Mouse (Mus musculus) cerebellum, adult 9-10 months (tissue): ENCODE results near the gene Irs2.
A peak's percentile ranks its signal among the peaks of the same experiment; 100 is the strongest.

ENCODE experiments used
- DNase-seq: peaks from one replicate; pipeline ENCODE4 v3.0.0; 2022

Irs2 gene

DNA sequence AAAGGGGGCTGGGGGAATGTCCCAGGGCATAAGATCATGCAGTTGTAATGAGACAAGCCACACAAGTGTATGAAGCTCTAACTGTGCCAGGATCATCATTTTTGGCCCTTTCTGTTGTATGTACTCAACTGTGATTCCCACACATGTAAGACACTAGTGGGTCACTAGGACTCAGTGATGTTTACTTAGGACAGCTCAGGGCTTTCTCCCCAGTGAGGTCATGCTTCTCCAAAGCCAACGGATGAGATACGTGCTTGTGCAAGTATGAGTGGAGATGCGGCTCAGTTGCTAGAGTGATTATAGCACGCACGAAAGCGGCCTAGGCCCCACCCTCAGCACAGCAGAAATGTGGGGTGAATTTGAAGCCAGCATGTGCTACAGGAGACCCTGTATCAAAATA lies 27.4 kb downstream of the Irs2 start:
- DNase-seq, result no peak

DNA sequence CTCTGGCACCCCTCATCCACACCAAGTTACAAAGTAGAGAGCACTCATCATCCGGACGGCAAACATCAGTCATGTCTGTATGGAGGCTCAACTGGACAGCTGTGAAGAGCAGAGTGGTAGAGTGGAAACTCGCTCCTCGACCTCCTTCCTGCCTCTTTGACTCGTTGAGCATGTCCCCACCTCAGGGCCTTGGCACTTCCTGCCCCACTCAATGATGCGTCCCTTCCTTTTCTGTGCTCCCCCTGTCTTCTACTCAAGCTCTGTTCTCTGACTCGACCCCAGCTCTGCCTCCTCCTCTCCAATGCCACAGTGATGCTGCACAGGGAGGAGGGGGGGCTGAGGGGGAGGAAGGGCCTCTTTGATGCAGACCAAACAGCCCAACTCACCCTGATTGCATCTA lies 28.3 kb downstream of the Irs2 start:
- no peak for DNase-seq

DNA sequence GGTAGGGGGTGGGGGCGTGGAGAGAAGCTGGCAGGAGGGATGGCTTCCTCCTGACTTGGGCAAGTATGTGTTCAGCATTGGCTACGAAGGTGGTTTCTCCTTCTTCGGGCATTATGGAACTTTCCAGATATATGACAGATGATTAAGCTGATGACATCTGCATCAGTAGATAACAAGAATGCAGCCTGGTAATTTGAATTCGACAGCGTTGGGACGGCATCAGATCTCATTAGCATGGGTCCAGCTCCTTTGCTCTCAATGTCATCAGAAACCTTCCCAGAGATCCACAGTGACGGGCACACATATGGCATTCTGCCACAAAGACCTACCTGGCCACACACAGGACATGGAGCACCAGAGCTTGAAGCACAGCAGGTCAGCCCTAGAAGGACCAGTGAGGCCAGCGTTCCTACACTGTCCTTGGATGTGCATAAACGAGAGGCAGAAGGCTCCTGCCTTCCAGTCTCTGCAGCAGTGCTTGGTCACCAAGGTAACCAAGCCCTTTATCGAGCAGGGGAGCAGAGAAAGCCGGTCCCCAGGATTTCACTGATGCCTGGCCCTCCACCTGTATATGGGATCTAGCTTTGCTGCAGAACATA lies 29.0 kb downstream of the Irs2 start:
- no peak for DNase-seq

DNA sequence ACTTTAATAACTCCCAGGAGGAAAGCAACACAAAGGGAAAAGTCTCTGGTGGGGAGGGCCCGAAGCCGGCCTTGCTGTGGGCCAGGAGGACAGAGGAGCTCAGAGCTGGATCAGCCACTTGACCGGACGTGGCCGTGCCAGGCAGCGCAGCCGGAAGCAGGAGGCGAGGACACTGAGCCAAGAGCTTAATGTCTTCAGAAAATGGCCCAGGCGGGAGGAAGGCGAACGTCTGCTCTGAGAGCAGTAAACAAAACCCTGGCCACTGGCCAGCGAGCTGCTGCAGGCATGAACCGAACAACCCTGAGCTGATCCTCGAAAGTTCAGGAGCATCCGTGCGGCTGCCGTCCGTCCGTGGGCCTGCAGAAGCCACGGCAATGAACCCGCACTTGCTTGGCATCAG lies 29.9 kb downstream of the Irs2 start:
- peak; percentile 82 for DNase-seq

DNA sequence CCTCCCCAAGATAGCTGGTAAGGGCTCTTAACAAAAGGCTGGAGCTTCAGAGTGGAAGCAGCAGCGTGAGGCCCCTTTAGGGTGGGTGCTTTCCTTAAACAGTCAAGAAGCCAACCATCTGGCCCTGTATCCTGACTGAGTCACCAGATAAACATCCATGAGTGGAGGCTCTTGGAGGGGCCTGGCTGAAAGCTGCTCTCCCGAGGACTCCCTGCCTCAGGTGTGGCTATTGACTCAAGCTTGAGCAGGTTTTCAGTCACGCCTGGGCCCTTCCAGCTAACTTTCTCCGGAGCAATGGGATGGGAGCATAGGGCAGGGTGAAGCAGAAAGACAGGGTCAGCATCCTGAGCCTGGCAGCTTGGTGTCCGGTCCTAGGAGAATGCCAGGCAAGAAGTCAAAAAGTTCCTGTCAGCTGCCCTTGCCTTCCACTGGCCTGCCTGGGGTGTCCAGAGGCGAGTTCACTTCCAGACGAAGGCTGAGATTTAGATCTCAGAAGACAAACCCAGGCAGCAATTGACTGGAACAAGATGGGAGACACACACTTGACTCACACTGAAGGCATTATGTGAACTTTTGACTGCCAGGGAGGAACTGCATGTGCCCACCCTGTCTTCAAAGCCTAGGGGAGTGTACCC lies 30.4 kb downstream of the Irs2 start:
- no peak for DNase-seq

DNA sequence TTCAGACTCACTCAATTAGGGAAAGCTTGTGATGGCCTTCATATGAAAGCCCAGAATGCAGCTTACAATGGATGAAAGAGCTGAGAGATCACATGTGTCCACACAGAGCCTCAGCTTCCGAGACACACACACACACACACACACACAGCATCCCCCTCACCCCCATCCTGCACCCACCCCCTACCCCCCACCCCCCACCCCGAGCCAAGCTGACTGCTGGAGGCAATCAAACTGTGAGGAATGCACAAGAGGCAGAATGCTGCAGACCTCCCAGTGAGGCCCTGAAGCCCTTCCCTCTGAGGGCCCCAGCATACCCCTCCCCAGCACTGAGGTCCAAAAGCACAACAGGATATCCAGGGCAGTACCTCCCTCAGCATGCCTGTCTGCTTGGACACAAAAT lies 33.6 kb downstream of the Irs2 start:
- DNase-seq, result no peak

DNA sequence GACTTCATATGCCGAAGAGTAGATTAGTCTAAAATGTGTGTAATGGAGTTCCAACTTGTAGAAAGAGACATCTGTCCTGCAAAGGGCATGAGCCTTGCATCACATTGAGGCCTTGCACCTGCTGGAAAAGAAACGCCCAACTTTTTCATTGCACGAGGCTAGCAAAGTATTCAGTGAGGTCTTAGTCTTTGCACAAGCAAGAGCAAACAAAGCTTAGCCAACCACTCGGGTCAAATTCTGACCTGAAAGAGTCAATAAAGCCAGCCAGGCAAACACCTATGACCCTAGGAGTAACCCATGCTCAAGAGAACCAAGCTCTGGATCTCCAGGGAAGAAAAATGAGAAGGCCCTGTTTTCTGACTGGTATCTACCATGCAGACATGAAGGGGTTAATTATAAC lies 34.1 kb downstream of the Irs2 start:
- DNase-seq, result no peak

DNA sequence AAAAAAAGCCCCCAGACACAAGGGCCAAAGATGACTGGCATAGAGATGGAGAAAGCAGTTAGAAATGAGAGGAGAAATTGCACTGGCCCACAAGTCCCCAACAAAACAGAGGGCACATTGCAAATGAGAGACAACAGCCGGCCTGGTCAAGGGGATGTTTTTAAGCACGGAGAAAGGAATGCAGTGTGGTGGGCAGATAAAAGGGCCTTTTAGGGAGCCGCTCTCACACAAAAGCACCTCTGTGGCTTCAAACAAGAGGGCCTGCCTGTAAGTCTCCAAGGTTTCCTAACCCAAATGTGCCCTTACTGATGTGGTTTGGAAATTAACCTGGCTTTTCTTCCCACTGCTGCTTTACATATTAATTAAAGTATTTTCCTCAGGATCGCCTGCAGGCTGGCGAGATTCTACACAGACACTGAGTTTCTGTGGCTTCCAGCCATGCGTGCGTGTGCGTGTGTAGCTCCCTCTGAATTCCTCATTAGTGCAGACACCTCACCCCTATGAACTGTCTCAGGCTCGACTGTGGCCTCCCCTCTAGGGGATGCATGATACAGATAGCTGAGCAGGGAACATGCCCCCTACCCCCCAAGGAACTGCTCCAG lies 35.3 kb downstream of the Irs2 start:
- DNase-seq, result no peak

DNA sequence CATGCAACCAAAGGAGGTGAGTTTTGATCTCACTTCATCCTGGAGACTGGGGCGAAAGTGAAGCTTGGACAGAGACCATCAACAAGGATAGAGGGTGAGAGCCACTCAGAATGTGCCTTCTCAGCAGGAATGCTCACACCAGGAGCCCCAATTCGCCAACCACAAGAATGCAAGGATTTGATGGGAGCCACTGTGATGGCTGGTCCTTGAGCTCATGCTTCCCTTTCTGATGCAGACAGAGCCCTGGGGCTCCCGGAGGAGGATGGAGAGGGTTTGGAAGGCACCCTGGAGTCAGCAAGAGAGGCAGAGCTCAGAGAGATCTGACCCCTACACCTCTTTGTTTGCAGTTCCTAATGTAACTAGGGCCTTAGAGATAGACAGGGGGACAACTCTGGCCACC lies 36.3 kb downstream of the Irs2 start:
- no peak for DNase-seq

DNA sequence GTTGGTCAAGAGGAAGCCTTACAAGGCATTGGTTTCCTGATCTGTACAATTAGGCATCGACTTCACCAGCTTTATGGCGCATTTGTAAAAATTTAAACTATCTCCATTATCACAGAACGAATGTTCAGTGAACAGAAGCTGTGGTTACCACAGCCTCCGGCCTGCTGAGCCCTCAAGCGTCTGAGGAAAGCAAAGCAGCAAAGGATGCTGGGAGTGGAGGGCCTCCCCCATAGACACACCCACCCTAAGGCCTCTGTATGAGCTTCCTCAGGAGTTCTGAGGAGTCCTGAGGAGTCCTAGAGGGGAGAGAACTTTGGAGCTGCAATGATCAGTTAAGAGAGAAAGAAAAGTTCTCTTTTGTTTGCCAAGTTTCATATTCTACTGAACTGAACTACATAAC lies 36.7 kb downstream of the Irs2 start:
- DNase-seq, result no peak

DNA sequence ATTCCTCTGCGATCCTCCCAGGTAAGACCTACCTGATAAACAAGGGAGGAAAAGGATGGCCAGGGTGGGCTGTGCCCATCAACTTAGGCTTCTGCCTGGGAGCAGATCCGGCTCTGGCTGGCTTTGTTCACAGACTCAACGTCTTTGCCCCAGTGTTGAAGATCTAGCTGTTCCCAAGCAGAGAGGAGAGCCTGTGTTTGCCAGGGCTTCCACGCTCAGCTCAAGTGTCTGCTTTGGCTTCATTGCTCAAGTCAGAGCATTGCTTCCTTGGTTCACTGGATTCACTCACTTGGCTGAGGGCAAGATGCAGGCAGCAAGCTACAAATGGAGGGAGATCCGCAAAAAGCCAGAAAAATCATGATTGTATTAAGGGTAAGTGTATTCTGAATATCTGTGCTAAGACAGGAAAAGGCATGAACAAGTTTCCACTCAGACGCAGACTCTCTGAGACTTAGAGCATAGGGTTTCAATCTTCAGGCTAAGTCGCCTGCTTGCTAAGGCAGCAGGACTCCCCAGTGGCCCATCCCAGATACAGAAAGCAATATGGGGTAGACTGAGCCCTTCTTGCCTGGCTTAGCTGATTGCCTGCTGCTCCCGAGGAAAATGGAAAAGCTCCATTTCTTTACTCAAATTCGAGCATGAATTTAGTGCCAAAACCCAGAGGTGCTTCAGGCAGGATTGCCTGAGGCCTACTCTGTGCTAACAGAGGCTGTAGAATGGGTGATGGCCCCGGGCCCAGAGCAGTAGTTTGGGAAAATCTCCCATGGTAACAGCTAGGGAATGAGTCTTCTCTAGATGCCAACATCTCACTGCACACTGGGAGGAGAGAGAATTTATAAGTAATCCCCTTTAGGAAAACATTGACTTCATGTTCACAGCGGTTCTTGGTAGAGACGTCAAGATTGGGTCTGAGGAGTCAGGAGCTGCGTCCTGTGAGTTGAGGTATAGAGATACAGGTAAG lies 37.5 kb downstream of the Irs2 start:
- DNase-seq, result no peak

DNA sequence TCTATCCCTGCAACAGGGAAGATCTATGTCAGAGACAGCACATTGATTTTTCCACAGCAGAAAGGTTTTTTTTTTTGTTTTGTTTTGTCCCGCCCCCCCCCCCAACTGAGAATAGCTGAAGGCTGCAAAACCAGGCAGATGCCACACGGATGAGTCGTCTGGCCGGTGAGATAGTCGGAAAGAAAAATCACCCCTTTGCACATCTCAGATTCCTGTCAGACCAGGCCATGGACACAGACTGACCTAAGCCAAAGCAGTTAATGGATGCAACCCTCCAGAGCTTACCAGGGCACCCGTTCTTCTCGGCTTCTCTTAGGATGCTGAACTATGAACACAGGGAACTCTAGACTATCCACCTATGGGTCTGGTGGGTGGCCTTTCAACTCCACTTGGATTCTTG lies 39.6 kb downstream of the Irs2 start:
- no peak for DNase-seq

DNA sequence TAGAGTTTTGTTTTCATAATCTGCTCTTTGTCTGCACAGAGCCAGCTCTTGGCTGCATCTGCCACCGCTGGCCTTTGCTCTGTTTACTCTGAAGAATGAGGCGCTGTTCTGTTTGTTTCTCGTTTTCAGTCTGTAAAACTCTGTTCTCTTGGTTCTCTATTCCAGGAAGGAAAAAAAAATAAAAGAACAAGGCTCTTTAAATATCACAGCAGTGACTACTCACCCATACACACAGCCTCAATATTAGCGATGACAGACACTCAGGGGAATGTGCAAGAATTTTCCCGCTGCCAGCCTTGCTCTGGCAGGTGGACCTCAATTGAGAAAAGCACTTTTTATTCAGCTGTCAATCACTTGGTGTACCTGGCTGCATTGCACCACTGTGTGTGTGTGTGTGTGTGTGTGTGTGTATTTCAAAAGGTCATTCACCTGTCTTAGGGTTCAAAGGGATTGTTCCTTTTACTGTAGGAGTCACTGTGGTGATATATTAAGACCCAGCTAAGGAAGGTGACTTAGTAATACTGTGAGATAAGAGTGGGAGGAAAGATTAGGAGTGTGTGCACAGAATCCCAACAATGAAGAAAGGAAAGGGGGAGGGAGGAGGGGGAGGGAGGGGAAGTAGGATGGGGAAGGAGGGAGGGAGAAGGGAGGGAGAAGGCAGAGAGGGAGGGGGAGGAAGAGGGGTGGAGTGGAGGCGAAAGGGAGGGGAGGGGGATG lies 42.7 kb downstream of the Irs2 start:
- DNase-seq, result no peak

DNA sequence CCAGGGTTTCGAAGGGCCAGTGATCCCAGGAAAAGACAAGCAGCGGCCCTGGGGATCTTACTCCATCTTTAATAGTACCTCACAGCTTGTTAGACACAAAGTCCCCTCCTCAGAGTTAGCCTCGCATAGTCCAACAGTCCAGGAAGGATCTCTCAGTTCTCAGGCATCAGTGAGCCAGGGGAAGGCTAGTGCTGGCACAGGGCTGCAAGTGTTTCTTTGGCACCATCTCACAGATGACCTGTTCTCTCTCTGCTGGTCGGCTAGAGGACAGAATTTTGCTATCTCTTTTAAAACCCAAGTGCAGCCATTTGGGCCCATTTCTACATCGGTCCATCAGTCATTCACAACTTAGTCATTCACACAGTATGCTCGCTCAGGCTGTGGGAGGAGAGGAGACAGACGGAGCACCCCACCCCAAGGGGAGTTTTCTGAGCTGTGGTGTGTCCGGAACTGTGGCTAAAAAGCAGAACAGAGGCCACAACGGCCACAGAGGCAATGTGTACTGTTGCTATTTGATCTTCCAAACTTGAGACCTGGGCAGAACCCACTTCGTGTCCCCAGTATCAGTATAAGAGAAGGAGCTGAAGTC lies 43.7 kb downstream of the Irs2 start:
- no peak for DNase-seq

DNA sequence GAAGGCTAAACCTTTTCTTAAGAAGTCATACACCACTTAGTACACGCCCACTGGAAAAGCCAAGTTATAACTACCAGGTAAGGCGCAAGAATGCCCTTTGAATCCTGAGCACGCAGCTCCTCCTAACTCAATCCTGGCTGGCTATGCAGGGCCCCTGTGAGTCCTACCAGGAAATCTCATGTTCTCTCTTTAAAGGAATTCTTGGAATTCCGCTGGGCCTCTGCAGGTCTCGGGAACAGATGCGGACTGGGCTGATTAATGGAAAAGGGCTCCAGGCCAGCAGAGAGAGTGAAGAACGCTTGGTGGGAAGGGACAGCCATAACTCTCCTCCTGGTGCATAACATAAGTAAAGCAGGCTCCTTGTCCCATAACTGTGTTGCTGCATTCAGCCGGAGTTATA lies 46.3 kb downstream of the Irs2 start:
- no peak for DNase-seq

DNA sequence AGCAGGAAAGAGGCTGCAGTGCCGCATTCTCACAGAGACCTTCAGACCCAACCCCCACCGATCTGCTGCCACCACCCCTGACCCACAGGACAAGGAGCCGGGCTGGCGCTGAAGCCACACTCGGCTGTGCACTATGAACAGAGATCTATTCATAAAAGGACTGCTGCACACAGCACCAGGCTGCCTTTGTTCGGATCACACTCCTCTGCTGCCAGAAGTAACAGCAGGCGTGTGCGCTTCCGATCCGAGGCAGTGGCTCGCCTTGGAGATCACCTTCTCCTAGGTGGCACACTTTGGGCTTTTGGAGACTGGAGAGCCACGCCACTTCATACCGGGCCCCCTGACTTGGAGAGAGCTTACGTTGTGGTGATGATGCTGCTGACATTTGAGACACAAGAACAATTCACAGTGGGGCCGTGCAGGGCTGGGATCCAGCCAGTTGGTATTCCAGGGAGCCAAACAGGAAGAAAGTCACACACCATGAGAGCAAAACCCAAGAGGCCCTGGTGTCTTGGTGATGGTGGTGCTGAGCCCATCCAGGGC lies 47.9 kb downstream of the Irs2 start:
- DNase-seq, result no peak

DNA sequence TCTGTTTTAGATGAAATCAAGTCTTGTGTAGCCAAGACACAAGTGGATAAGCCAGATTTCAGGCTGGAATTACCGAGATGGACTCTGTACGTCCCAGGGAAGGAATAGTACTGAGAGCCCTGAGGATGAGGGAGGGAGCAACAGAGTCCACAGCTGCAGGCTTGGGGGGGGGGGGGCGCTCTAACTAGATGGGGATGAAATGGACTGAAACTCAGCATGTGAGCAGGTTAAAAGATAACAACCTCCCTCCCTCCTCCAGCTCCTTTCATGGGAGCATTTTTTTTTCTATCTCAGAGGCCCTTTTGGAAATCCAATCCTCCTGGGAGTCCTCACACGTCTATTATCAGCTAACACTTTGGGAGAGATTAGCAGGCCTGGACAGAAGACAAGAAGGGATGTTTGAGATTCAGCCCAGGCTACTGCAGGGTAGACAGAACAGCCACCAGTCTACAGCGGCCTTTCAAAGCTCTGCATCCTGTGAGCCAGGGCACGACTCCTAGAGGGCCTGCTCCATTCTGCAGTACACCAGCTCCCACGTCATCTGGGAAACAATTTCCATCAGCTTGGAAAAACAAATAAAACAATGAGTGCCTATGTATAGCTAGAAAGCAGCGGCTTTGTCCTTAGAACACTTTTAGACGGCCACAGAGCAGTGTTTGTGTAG lies 50.8 kb downstream of the Irs2 start:
- no peak for DNase-seq

DNA sequence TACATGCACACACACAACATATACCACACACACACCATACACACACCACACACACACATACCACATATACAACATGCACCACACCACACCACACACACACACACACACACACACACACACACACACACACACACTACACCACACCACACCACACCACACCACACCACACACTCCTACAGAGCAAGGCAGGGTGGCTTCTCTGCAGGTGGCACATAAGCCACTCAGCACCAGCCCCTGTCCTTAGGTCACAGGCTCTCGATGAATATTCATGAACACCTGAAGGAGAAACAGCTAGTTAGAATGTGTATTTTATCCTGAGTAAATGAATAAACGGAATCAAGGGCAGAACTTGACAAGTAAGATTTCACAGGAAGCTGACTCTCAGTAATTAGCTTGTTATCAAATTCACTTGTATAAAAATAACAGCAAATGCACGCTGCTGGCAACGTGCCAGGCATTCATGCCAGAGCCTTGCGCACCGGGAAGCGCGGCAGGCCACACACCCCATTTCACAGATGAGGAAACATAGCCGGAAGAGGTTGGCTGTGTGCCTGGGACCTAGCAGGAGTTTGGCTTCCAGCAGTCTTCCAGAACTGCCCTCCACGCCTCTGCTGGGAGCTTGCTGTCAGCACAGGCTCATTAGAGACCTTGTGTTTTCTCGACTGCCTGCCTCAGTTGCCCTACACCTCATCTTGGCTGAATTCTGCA lies 54.8 kb downstream of the Irs2 start:
- peak; percentile 34 for DNase-seq

DNA sequence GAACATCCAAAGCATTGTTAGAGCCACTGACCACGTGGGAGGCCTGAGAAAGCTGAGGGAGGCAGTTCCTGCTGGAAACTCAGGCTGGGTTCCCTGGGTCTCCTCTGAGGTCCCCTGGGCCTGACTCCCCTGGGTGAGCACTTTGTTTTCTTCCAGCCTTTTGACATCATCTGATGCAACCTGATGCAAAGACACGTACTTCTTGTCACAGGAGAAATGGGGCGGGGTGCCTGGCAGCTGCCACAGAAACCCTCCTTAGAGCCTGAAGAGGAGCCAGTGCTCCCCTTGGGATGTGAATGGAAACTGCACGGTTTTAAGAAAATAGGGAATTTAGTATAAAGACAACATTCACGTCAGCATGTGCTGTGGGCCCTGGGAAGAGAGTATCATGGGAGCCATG lies 55.6 kb downstream of the Irs2 start:
- no peak for DNase-seq

DNA sequence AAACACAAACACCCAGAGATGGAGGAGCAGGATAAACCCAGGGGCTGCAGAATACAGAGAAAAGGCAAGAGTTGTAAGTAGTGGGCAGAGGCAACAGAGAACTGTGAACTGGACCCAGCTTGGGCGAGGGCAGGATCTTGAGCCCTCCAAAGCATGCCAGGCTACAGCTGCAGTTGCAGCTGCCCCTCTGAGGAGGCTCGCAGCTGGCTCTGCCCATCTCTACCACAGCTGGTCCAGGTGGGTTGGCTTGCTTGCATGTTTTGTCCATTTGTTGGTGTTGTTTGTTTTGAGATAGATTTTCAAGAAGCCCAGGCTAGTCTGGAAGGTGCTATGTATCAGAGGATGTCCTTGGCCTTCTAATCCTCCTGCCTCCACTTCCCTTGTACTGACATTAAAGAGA lies 56.0 kb downstream of the Irs2 start:
- DNase-seq, result no peak

DNA sequence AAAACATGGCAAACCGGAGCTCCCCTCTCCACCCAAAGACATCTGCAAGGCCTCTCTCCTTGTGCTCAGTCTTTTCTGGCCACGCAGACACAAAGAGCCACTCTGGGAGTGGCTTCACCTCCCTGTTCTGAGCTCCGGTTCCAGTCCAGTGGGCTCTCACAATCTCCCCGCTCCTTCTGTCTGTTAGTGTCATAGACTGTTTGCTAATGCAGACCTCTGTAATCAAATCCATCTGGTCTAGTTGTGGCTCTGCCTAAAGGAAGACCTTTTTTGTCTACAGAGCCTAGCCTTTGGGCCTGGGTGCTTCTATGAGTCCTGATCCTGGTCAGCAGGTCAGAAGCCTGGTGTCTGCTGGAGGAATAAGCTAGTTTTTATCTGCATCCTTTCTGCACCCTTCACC lies 56.7 kb downstream of the Irs2 start:
- no peak for DNase-seq
